Mouse (Mus musculus): ENCODE data around the gene Gpm6b. TPM values are rescaled to one million over a fixed set of nuclear protein-coding genes. Genes with fewer than 3 reads are reported as not detected.

Gpm6b gene
- polyA plus RNA-seq, 1 experiment from 2014 or later, result 2.6 TPM

GRCm38 (mm10) chrX:166365458-166366213 is 126.9 kb downstream of the Gpm6b start:
- Histone ChIP-seq H3K4me2 (no peak overlapping the region), H3K36me3 (no peaks in the 10 kb centered on the region), H3K4me3 (no peak overlapping the region), H3K27ac (no peak overlapping the region), H3K9ac (no peak overlapping the region), H3K4me1 (no peaks in the 10 kb centered on the region), H3K27me3 (replicated peaks) (peaks cover 12% of the 10 kb centered on the region; the same call in 1 of the 2 replicates), H3K9me3 (replicated peaks) (no peaks in the 10 kb centered on the region)
- ATAC-seq, result no peak
- WGBS (ENCODE audit: insufficient replicate concordance), result 70% methylated on average over 8 of the region's 8 CpGs

- Histone ChIP-seq H3K4me1 (no peaks in the 10 kb centered on the region), H3K4me2 (no peak overlapping the region), H3K27me3 (replicated peaks) (0 out of 2 replicates have a peak, but pooled peaks cover 3% of the 10 kb centered on the region), H3K9ac (no peak overlapping the region), H3K9me3 (replicated peaks) (no peaks in the 10 kb centered on the region), H3K4me3 (no peak overlapping the region), H3K27ac (no peak overlapping the region), H3K36me3 (no peaks in the 10 kb centered on the region)
- 45% methylated on average over 9 of the region's 9 CpGs for WGBS (ENCODE audit: insufficient replicate concordance)
- ATAC-seq, result no peak
Measured at GRCm38 (mm10) chrX:166376681-166377328, 138.1 kb downstream of the Gpm6b start.

- ATAC-seq, result no peak
- Histone ChIP-seq H3K4me2 (no peak overlapping the region), H3K9me3 (replicated peaks) (no peaks in the 10 kb centered on the region), H3K27ac (no peak overlapping the region), H3K27me3 (replicated peaks) (0 out of 2 replicates have a peak, but pooled peaks cover 3% of the 10 kb centered on the region), H3K9ac (no peak overlapping the region), H3K36me3 (no peaks in the 10 kb centered on the region), H3K4me3 (no peak overlapping the region), H3K4me1 (no peaks in the 10 kb centered on the region)
- 66% methylated on average over 5 of the region's 5 CpGs for WGBS (ENCODE audit: insufficient replicate concordance)
Measured at GRCm38 (mm10) chrX:166378652-166379051, 139.9 kb downstream of the Gpm6b start.

- Histone ChIP-seq H3K4me2 (no peak overlapping the region), H3K4me1 (no peaks in the 10 kb centered on the region), H3K36me3 (no peaks in the 10 kb centered on the region), H3K27me3 (replicated peaks) (peaks cover 3% of the 10 kb centered on the region; the same call in 1 of the 2 replicates), H3K27ac (no peak overlapping the region), H3K9ac (no peak overlapping the region), H3K9me3 (replicated peaks) (no peaks in the 10 kb centered on the region), H3K4me3 (no peak overlapping the region)
- 45% methylated on average over 2 of the region's 2 CpGs for WGBS (ENCODE audit: insufficient replicate concordance)
- ATAC-seq, result no peak
Measured at GRCm38 (mm10) chrX:166383606-166384005, 144.9 kb downstream of the Gpm6b start.

GRCm38 (mm10) chrX:166384935-166385334 is 146.2 kb downstream of the Gpm6b start:
- WGBS (ENCODE audit: insufficient replicate concordance), result 60% methylated on average over 3 of the region's 3 CpGs
- H3K9me3 ChIP-seq (replicated peaks), result no peaks in the 10 kb centered on the region
- H3K9ac ChIP-seq, result no peak overlapping the region
- no peaks in the 10 kb centered on the region for H3K36me3 ChIP-seq
- no peaks in the 10 kb centered on the region for H3K4me1 ChIP-seq
- H3K4me3 ChIP-seq, result no peak overlapping the region
- no peak overlapping the region for H3K27ac ChIP-seq
- H3K27me3 ChIP-seq (replicated peaks), result peaks cover under 1% of the 10 kb centered on the region; the same call in 1 of the 2 replicates
- H3K4me2 ChIP-seq, result no peak overlapping the region
- no peak for ATAC-seq

GRCm38 (mm10) chrX:166386656-166387055 is 147.9 kb downstream of the Gpm6b start:
- Histone ChIP-seq H3K4me2 (no peak overlapping the region), H3K36me3 (no peaks in the 10 kb centered on the region), H3K27me3 (replicated peaks) (no peaks in the 10 kb centered on the region; the same call in 1 of the 2 replicates), H3K4me1 (no peaks in the 10 kb centered on the region), H3K9ac (no peak overlapping the region), H3K4me3 (no peak overlapping the region), H3K9me3 (replicated peaks) (no peaks in the 10 kb centered on the region), H3K27ac (no peak overlapping the region)
- no peak for ATAC-seq
- whole genome bisulfite sequencing (ENCODE audit: insufficient replicate concordance), result 76% methylated on average over 6 of the region's 6 CpGs

GRCm38 (mm10) chrX:166393753-166394152 is 155.0 kb downstream of the Gpm6b start:
- Histone ChIP-seq H3K9ac (no peak overlapping the region), H3K4me1 (no peaks in the 10 kb centered on the region), H3K36me3 (peaks cover 6% of the 10 kb centered on the region; the same call in 1 of the 2 replicates), H3K4me3 (no peak overlapping the region), H3K4me2 (no peak overlapping the region), H3K9me3 (replicated peaks) (no peaks in the 10 kb centered on the region), H3K27me3 (replicated peaks) (no peaks in the 10 kb centered on the region), H3K27ac (no peak overlapping the region)
- ATAC-seq, result no peak
- WGBS (ENCODE audit: insufficient replicate concordance), result 69% methylated on average over 1 of the region's 1 CpGs

GRCm38 (mm10) chrX:166407865-166408264 is 169.2 kb downstream of the Gpm6b start:
- Histone ChIP-seq H3K9me3 (replicated peaks) (no peaks in the 10 kb centered on the region), H3K27ac (no peak overlapping the region), H3K4me3 (no peak overlapping the region), H3K27me3 (replicated peaks) (0 out of 2 replicates have a peak, but pooled peaks cover 3% of the 10 kb centered on the region), H3K9ac (no peak overlapping the region), H3K36me3 (peaks cover 16% of the 10 kb centered on the region; the same call in 1 of the 2 replicates), H3K4me2 (no peak overlapping the region), H3K4me1 (no peaks in the 10 kb centered on the region)
- ATAC-seq, result peak; percentile 79

GRCm38 (mm10) chrX:166416196-166416595 is 177.5 kb downstream of the Gpm6b start:
- WGBS (ENCODE audit: insufficient replicate concordance), result 55% methylated on average over 6 of the region's 6 CpGs
- peaks cover 5% of the 10 kb centered on the region; the same call in 1 of the 2 replicates for H3K36me3 ChIP-seq
- no peaks in the 10 kb centered on the region for H3K27me3 ChIP-seq (replicated peaks)
- no peak overlapping the region for H3K4me3 ChIP-seq
- no peaks in the 10 kb centered on the region for H3K9me3 ChIP-seq (replicated peaks)
- no peak overlapping the region for H3K9ac ChIP-seq
- H3K4me2 ChIP-seq, result no peak overlapping the region
- H3K27ac ChIP-seq, result no peak overlapping the region
- no peak for ATAC-seq
- no peaks in the 10 kb centered on the region for H3K4me1 ChIP-seq

GRCm38 (mm10) chrX:166434812-166435211 is 196.1 kb downstream of the Gpm6b start:
- Histone ChIP-seq H3K4me2 (no peak overlapping the region), H3K27ac (no peak overlapping the region), H3K36me3 (peaks cover 7% of the 10 kb centered on the region; the same call in 1 of the 2 replicates), H3K4me3 (no peak overlapping the region), H3K9ac (no peak overlapping the region), H3K4me1 (peaks cover 5% of the 10 kb centered on the region), H3K27me3 (replicated peaks) (peaks cover under 1% of the 10 kb centered on the region; the same call in 1 of the 2 replicates), H3K9me3 (replicated peaks) (no peaks in the 10 kb centered on the region)
- ATAC-seq, result no peak
- WGBS (ENCODE audit: insufficient replicate concordance), result 67% methylated on average over 2 of the region's 2 CpGs

Data from liver, embryonic 12.5 days (tissue).